Mouse (Mus musculus) midbrain, embryonic 13.5 days (tissue): Measurements from ENCODE around the gene Tmprss12. TPM values are rescaled to one million over a fixed set of nuclear protein-coding genes. Genes with fewer than 3 reads are reported as not detected.
"Not testable (repeated sequence)": the region's sequence is repeated elsewhere in the genome, so short reads cannot be mapped to it uniquely, and the experiment has no call there.

Source experiments
- ATAC-seq: fragments of 200-750 bp; cut with Nextera tagmentation; 2 replicates; pipeline ENCODE4 v1.8.0; 2017; ENCODE audit warnings: mild to moderate bottlenecking, moderate TSS enrichment, moderate library complexity
- H3K27ac ChIP-seq: fragments of 300-500 bp; sonication (generic); 2 replicates; pipeline ENCODE4 v1.5.1; 2015; ENCODE audit warnings: inconsistent platforms, mild to moderate bottlenecking, moderate library complexity
- H3K27me3 ChIP-seq: fragments of 300-500 bp; sonication (generic); 2 replicates; pipeline ENCODE4 v1.6.1; 2015; ENCODE audit warnings: mild to moderate bottlenecking, inconsistent platforms
- H3K36me3 ChIP-seq: fragments of 300-500 bp; sonication (generic); 2 replicates; pipeline ENCODE4 v1.6.1; 2015; ENCODE audit warnings: mild to moderate bottlenecking, inconsistent platforms
- H3K4me1 ChIP-seq: fragments of 300-500 bp; sonication (generic); replicated peaks from 2 replicates; pipeline ENCODE4 v1.6.1; 2015; ENCODE audit warnings: inconsistent platforms
- H3K4me2 ChIP-seq: fragments of 300-500 bp; sonication (generic); replicated peaks from 2 replicates; pipeline ENCODE4 v1.6.1; 2015; ENCODE audit warnings: moderate library complexity, mild to moderate bottlenecking, inconsistent platforms
- H3K4me3 ChIP-seq: fragments of 300-500 bp; sonication (generic); replicated peaks from 2 replicates; pipeline ENCODE4 v1.5.1; 2015; ENCODE audit warnings: mild to moderate bottlenecking, inconsistent platforms
- H3K9ac ChIP-seq: fragments of 300-500 bp; sonication (generic); replicated peaks from 2 replicates; pipeline ENCODE4 v1.6.1; 2015; ENCODE audit warnings: mild to moderate bottlenecking, inconsistent platforms
- H3K9me3 ChIP-seq: fragments of 300-500 bp; sonication (generic); 2 replicates; pipeline ENCODE4 v1.6.1; 2016; ENCODE audit warnings: mild to moderate bottlenecking, inconsistent platforms
- WGBS: fragments of 180-500 bp; shearing (Covaris S2); methylation state at CpG from one replicate; pipeline ENCODE4 v1.1.7; 2015; 5-methylcytosine and 5-hydroxymethylcytosine counted together
- polyA plus RNA-seq: library from polyadenylated mRNA; unstranded; fragments of >200 nt; fragmentation: Nextera tagmentation; extraction: Ambion mirVana; gene quantifications from 2 replicates; pipeline ENCODE4 v1.2.1, GENCODE M21; 2015

Gene Tmprss12
- polyA plus RNA-seq, 1 experiment from 2014 or later = not detected

- Histone ChIP-seq H3K9ac (no peak overlapping the region), H3K4me1 (no peaks in the 10 kb centered on the region), H3K4me2 (no peak overlapping the region), H3K36me3 (no peaks in the 10 kb centered on the region), H3K4me3 (no peak overlapping the region), H3K27ac (no peak overlapping the region), H3K9me3 (peaks cover 3% of the 10 kb centered on the region; the same call in 1 of the 2 replicates), H3K27me3 (no peaks in the 10 kb centered on the region)
- WGBS = 92% methylated on average over 3 of the region's 3 CpGs
- ATAC-seq = no peak
These were observed 3.1 kb upstream of the Tmprss12 start for GRCm38 (mm10) chr15:100277586-100277985.

GRCm38 (mm10) chr15:100288980-100289379, 8.3 kb downstream of the Tmprss12 start:
- ATAC-seq = no peak
- Histone ChIP-seq H3K27ac (no peak overlapping the region), H3K4me3 (no peak overlapping the region), H3K27me3 (no peaks in the 10 kb centered on the region), H3K9ac (no peak overlapping the region), H3K4me2 (no peak overlapping the region), H3K36me3 (no peaks in the 10 kb centered on the region), H3K9me3 (no peaks in the 10 kb centered on the region), H3K4me1 (no peaks in the 10 kb centered on the region)
- WGBS = 92% methylated on average over 6 of the region's 6 CpGs

DNA sequence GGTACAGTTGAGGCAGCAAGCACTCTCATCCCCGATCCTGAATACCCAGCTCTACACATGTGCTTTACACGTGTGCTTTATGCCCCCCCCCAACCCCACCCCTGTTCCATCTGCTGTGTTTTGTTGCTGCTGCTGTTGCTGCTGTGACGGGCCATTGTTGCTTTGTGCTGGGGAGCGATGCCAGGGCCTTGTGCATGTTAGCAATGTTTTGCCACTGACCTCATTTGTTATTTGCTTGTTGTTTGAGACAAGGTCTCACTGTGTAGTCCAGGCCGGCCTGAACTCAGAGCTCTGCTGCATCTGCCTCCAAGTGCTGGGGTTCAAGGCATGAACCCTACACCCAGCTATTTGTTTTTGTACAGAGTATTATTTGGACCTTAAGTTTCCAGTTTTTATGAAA, 10.2 kb downstream of the Tmprss12 start:
- H3K4me1 ChIP-seq = no peaks in the 10 kb centered on the region
- no peak overlapping the region for H3K4me3 ChIP-seq
- H3K36me3 ChIP-seq = no peaks in the 10 kb centered on the region
- ATAC-seq = no peak
- no peaks in the 10 kb centered on the region for H3K27me3 ChIP-seq
- no peak overlapping the region for H3K9ac ChIP-seq
- no peak overlapping the region for H3K4me2 ChIP-seq
- 82% methylated on average over 5 of the region's 5 CpGs for WGBS
- no peaks in the 10 kb centered on the region for H3K9me3 ChIP-seq
- H3K27ac ChIP-seq = no peak overlapping the region

- Histone ChIP-seq H3K4me1 (no peaks in the 10 kb centered on the region), H3K27me3 (no peaks in the 10 kb centered on the region), H3K27ac (no peak overlapping the region), H3K9ac (no peak overlapping the region), H3K36me3 (no peaks in the 10 kb centered on the region), H3K4me2 (no peak overlapping the region), H3K4me3 (no peak overlapping the region), H3K9me3 (no peaks in the 10 kb centered on the region)
- no peak for ATAC-seq
- 75% methylated on average over 7 of the region's 7 CpGs for WGBS
These were observed 11.7 kb downstream of the Tmprss12 start for GRCm38 (mm10) chr15:100292326-100292725.

GRCm38 (mm10) chr15:100297856-100298255, 17.2 kb downstream of the Tmprss12 start:
- 91% methylated on average over 5 of the region's 5 CpGs for WGBS
- Histone ChIP-seq H3K36me3 (no peaks in the 10 kb centered on the region), H3K27me3 (no peaks in the 10 kb centered on the region), H3K9me3 (no peaks in the 10 kb centered on the region), H3K4me2 (no peak overlapping the region), H3K4me3 (no peak overlapping the region), H3K4me1 (no peaks in the 10 kb centered on the region), H3K9ac (no peak overlapping the region), H3K27ac (no peak overlapping the region)
- ATAC-seq = no peak

GRCm38 (mm10) chr15:100300499-100300898, 19.9 kb downstream of the Tmprss12 start:
- H3K9me3 ChIP-seq = no peaks in the 10 kb centered on the region
- no peaks in the 10 kb centered on the region for H3K36me3 ChIP-seq
- no peak overlapping the region for H3K9ac ChIP-seq
- no peak for ATAC-seq
- H3K27ac ChIP-seq = no peak overlapping the region
- H3K4me2 ChIP-seq = no peak overlapping the region
- H3K4me3 ChIP-seq = no peak overlapping the region
- 81% methylated on average over 6 of the region's 6 CpGs for WGBS
- peaks cover 11% of the 10 kb centered on the region for H3K4me1 ChIP-seq
- H3K27me3 ChIP-seq = no peaks in the 10 kb centered on the region

- ATAC-seq = no peak
- Histone ChIP-seq H3K27me3 (no peaks in the 10 kb centered on the region), H3K27ac (no peak overlapping the region), H3K36me3 (no peaks in the 10 kb centered on the region), H3K9ac (no peak overlapping the region), H3K9me3 (no peaks in the 10 kb centered on the region), H3K4me2 (no peak overlapping the region), H3K4me3 (no peak overlapping the region), H3K4me1 (peaks cover 14% of the 10 kb centered on the region)
- whole genome bisulfite sequencing = 55% methylated on average over 15 of the region's 15 CpGs
These were observed 20.9 kb downstream of the Tmprss12 start for GRCm38 (mm10) chr15:100301556-100301955.

DNA sequence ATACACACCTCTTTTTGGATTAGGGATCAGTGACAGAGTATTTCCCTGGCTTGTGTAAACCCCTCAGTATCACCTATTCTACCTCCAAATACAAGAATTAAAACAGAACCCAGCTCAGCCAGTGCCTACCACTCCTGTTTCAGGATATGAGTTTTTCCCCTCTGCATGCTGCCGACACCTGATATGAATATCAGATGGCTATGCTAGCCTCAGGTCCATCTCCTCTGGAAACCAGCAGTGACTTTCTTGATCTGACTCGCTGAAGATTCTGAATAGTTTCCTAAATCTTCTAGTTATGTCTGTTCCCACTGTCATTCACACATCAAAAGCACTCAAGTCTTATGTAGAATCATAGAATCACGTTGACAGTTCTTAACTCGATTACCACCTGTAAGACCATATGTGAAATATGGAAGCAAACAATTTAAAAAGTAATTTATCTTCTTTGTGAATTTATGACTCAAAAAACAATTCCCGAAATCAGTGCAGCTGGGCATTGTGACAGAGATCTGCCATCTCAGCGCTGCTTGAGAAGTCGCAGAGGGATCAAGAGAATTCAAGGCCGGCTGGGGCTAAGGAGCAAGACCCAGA, 22.9 kb downstream of the Tmprss12 start:
- H3K9me3 ChIP-seq = no peaks in the 10 kb centered on the region
- H3K4me1 ChIP-seq = peaks cover 17% of the 10 kb centered on the region
- H3K27me3 ChIP-seq = no peaks in the 10 kb centered on the region
- WGBS = 52% methylated on average over 8 of the region's 8 CpGs
- peak overlapping the region; percentile 71 for H3K4me2 ChIP-seq
- H3K9ac ChIP-seq = no peak overlapping the region
- H3K36me3 ChIP-seq = no peaks in the 10 kb centered on the region
- no peak for ATAC-seq
- peak overlapping the region; percentile 91 for H3K27ac ChIP-seq
- peak overlapping the region; percentile 57 for H3K4me3 ChIP-seq

GRCm38 (mm10) chr15:100304019-100304991, 23.7 kb downstream of the Tmprss12 start, which contains the start of gene Mettl7a1:
Gene Mettl7a1 (plus strand): TSS chr15:100304140.
- H3K27ac ChIP-seq = peak within 1 kb of the TSS; percentile 91
- 3% methylated on average over 22 of the region's 30 CpGs for WGBS
- peak within 1 kb of the TSS; percentile 57 for H3K4me3 ChIP-seq
- H3K9ac ChIP-seq = peak within 1 kb of the TSS; percentile 77
- peak; percentile 90 for ATAC-seq
- H3K36me3 ChIP-seq = no peaks in the 10 kb centered on the region
- no peaks in the 10 kb centered on the region for H3K27me3 ChIP-seq
- H3K4me1 ChIP-seq = peaks cover 17% of the 10 kb centered on the region
- H3K4me2 ChIP-seq = peak within 1 kb of the TSS; percentile 71
- no peaks in the 10 kb centered on the region for H3K9me3 ChIP-seq

DNA sequence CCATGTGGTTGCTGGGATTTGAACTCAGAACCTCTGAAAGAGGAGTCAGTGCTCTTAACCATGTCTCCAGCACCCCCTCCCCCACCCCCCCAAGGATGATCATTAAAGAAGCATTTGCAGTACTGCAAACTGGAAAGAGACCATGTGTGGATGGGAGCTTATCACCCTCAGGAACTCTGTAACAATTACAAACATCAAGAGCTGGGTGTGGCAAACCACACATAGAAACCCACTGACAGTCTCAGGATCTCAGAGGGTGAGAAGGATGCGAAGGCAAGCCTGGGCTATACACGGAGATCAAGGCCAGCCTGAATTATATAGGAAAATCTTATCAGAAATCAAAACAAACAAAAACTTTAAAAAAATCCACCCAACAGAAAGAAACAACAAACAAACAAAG, 25.6 kb downstream of the Tmprss12 start:
- H3K9ac ChIP-seq = no peak overlapping the region
- peaks cover 17% of the 10 kb centered on the region for H3K4me1 ChIP-seq
- H3K27ac ChIP-seq = no peak overlapping the region
- H3K27me3 ChIP-seq = no peaks in the 10 kb centered on the region
- H3K4me2 ChIP-seq = no peak overlapping the region
- no peak for ATAC-seq
- no peak overlapping the region for H3K4me3 ChIP-seq
- no peaks in the 10 kb centered on the region for H3K9me3 ChIP-seq
- H3K36me3 ChIP-seq = no peaks in the 10 kb centered on the region
- 78% methylated on average over 2 of the region's 2 CpGs for WGBS

GRCm38 (mm10) chr15:100307438-100308096, 26.9 kb downstream of the Tmprss12 start:
- not testable (repeated sequence) for H3K4me2 ChIP-seq, H3K4me3 ChIP-seq, H3K27ac ChIP-seq, H3K27me3 ChIP-seq, H3K9me3 ChIP-seq, H3K9ac ChIP-seq, H3K36me3 ChIP-seq
- peaks cover 17% of the 10 kb centered on the region for H3K4me1 ChIP-seq
- WGBS = 54% methylated on average over 11 of the region's 11 CpGs
- 0 out of 2 replicates have a peak, but pooled peaks have one; percentile 55 for ATAC-seq

GRCm38 (mm10) chr15:100312346-100312745, 31.7 kb downstream of the Tmprss12 start:
- Histone ChIP-seq H3K9ac (no peak overlapping the region), H3K4me1 (peaks cover 3% of the 10 kb centered on the region; the same call in 1 of the 2 replicates), H3K4me3 (no peak overlapping the region), H3K36me3 (peaks cover 16% of the 10 kb centered on the region), H3K27ac (no peak overlapping the region), H3K9me3 (no peaks in the 10 kb centered on the region), H3K4me2 (no peak overlapping the region), H3K27me3 (no peaks in the 10 kb centered on the region)
- whole genome bisulfite sequencing = 100% methylated on average over 2 of the region's 2 CpGs
- ATAC-seq = no peak
